Mouse (Mus musculus): Measurements from ENCODE around the gene Map7. TPM values are rescaled to one million over a fixed set of nuclear protein-coding genes. Genes with fewer than 3 reads are reported as not detected.

Gene Map7
- total RNA-seq, 2 experiments from 2014 or later: 0.84 to 4.8 TPM

DNA sequence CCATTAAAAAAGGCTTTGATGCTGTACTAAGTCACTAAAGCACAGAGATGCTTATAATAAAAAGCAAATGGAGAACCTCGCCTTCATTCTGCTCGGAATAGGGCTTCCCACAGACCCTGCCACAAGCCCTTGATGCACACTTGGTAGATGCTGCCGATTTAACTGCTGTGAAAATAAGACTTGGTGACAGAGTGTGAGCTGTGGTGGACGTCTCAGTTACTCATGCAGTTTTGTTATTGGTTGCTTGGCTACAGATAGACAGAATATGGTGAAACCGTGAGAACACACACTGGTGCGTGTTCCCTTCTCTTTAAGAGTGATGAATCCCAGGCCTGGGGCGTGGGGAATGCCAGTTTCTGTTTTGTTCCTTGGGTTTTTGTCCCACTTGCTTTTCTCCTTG, 120.7 kb downstream of the Map7 start:
- no peak for ATAC-seq (replicated peaks; ENCODE audit: low FRiP score, poor library complexity, severe bottlenecking)

DNA sequence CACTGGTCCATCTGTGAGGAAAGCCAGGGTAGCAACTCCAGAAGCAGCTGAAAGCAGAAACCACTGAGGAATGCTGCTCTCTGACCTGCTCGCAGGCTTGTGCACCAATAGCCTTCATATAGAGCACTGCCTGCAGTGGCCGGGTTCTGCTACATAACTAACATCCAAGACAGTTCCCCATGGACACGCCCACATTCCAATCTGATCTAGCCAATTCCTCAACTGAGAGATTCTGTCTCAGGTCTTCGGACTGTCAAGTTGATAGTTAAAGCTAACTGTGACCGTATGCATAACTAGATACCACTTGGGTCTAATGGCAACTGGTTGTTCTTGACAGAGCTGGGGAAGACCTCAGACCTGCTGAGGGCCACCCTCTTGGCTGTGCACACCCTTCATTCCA, 124.1 kb downstream of the Map7 start:
- ATAC-seq (replicated peaks; ENCODE audit: low FRiP score, poor library complexity, severe bottlenecking): no peak

DNA sequence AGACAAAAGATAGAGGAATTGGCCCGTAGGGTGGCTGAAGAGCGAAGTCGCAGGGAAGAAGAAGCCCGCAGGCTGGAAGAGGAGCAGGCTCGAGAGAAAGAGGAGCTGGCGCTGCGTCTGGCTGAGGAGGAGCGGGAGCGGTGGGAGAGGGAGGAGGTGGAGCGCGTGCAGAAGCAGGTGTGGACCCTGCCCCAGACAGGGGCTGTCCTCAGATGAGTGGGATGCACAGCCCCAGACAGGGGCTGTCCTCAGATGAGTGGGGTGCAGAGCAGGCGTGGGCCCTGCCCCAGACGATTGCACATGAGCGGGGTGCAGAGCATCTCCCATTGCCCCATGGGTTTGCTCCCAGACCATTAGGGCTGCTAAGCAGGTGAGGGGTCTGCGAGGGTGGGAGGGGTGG, 125.0 kb downstream of the Map7 start:
- ATAC-seq (replicated peaks; ENCODE audit: low FRiP score, poor library complexity, severe bottlenecking): no peak

- 0 out of 2 replicates have a peak, but pooled peaks have one; percentile 51 for ATAC-seq (replicated peaks; ENCODE audit: low FRiP score, poor library complexity, severe bottlenecking)
These were observed 125.8 kb downstream of the Map7 start for GRCm38 (mm10) chr10:20274022-20274421.

GRCm38 (mm10) chr10:20281456-20281855, 133.2 kb downstream of the Map7 start:
- no peak for ATAC-seq (replicated peaks; ENCODE audit: low FRiP score, poor library complexity, severe bottlenecking)

GRCm38 (mm10) chr10:20285289-20285975, 137.2 kb downstream of the Map7 start:
- no peak for ATAC-seq (replicated peaks; ENCODE audit: low FRiP score, poor library complexity, severe bottlenecking)

DNA sequence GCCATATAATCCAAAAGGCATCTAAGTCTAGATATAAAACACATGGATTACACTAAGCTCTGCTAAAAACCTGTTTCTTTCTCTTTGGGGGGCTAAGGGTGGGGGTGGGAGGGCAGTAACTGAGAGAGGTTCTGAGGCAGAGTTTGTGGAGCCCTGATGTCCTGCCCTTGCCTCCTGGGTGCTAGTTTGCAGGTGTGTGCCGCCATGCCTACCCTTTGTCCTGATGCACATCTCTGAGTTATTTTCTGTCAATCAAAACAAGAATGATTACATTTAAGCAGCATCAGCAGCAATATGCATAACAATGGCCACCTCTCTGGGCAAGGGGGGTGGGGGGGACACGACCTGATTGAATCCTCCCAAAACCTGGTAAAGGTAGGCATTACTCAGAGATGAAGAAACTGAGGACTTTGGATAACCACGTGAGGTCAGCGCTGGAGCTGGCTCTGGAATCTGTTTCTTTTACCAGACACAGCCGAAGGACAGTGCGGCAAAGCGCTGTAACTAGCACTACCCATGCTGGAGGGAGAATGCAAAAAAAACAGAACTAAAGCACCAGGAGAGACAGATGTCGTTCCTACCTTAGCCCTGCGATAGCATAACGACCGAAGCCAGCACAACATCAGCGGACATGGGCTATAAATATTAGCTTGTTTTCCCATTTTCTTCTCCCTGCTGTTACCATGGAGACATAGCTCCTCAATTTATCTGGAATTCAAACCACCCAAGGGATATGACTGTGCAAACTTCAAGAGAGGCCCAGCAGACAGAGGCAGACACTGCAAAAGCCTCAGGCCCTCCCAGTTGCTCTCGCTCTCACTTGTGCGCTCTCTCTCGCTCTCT, 137.9 kb downstream of the Map7 start:
- no peak for ATAC-seq (replicated peaks; ENCODE audit: low FRiP score, poor library complexity, severe bottlenecking)

DNA sequence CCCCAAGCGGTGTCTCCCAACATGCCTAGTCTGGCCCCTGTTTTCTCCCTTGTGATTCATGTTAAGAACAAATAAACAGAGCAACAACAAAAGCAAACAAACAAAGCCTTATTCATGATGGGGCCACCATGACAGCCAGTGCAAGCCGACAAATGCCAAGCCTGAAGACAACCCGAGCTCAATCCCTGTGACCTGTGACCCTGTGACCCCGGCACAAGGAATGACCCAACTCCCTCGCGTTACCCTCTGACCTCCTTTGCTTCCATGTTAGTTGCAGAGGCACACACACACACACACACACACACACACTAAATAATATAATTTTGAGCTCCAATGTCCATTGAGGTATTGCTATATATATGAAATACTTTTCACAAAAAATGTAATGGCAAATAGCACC, 139.1 kb downstream of the Map7 start:
- ATAC-seq (replicated peaks; ENCODE audit: low FRiP score, poor library complexity, severe bottlenecking): no peak

DNA sequence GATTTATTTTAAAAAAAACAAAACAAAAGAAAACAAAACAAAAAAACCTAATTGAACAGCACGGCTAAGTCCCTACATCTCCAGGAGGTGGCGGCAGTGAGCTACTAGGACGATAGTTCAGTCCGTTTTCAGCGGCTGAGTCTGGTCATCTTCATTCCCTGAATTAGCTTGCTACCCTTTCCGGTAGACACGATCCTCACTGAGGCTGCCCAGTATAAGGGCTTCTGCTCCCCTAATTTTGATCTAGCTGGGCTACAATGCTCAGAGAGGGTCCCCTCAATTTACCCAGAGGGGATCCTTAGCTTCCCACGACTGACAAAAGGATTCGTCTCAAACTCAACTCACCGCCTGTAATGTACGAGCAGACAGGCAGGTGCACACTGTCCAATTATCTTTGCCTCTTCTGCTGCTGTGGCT, 142.2 kb downstream of the Map7 start:
- peak; percentile 83 for ATAC-seq (replicated peaks; ENCODE audit: low FRiP score, poor library complexity, severe bottlenecking)

DNA sequence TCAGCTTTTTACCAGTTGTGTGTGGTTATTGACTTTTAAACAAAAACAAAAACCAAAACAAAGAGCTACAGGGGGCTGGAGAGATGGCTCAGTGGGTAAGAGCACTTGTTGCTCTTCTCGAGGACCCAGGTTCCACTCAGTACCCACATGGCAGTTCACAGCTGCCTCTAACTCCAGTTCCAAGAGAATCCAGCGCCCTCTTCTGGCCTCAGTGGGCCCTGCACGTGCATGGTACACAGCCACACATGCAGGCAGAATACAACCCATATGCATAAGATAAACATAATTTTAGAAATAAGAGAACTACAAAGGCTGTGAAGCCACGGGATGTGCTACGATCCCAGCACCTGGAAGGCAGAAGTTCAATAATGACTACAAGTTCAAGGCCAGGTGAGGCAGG, 147.7 kb downstream of the Map7 start:
- ATAC-seq (replicated peaks; ENCODE audit: low FRiP score, poor library complexity, severe bottlenecking): no peak

DNA sequence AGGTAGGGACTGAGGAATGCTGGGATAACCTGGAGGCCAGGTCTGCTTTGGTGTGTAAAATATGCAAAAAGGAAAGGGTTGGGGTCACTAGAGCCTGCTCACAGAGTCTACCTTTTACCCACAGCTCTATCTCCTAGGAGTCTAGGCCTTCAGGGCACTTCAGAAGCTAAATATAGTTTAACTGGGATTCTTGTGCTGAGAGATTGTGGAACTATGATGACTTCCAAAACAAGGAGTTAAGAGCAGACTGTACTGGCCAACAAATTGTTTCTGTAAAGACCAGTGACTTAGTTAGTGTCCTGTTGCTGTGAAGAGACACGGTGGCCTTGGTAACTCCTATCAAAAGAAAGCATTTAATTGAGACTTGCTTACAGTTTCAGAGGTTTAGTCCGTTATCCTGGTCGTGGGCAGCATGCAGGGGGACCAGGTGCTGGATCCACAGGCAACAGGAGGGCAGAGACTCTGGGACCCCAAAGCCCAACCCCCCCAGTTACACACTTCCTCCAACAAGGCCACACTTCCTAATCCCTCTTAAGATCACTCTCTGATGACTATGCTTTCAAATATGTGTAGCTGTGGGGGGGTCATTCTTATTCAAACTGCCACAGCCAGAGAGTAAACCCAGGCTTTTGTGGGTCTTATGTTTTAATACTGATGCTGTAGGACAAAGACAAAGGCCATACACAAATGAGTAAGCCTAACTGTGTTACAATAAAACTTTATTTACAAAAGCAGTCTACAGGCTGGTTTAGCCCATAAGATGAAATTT, 150.1 kb downstream of the Map7 start:
- ATAC-seq (replicated peaks; ENCODE audit: low FRiP score, poor library complexity, severe bottlenecking): no peak

GRCm38 (mm10) chr10:20299114-20299513, 150.8 kb downstream of the Map7 start:
- no peak for ATAC-seq (replicated peaks; ENCODE audit: low FRiP score, poor library complexity, severe bottlenecking)

DNA sequence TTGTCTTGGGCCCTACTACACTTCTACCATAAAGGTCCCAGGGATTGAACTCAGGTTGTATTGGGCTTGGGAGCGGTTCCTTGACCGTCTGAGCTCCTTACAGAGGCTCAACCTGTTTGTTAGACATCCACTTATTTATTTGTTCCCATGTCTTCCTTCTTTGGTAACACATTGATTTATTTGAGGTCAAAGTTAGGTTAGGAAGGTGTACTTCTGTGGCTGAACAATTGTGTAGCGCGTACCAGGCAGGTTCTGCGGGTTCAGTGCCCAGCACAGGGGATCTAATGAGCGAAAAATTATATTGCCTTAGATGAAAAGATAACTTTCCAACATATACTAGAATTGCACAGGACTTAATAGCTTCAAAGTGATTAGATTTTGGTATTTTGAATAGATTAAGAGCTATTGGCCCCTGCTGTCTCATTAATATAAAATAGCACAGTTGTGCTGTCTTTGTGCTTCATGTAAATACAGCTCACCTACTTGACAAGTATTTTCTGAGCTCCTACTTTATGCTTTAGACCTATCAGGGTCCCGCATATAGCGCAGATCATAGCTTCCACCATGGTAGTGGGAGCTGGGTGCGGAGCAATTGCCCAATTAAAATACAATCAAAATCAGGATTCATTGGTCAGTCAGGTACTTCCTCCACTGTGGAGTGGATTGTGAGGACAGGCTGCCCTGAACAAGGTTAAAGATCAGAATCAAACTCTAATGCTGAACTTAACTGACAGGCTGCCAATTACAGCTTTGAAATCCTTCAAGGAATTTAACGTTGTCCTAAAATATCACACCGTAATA, 162.9 kb downstream of the Map7 start:
- no peak for ATAC-seq (replicated peaks; ENCODE audit: low FRiP score, poor library complexity, severe bottlenecking)

- ATAC-seq (replicated peaks; ENCODE audit: low FRiP score, poor library complexity, severe bottlenecking): peak; percentile 89
These were observed 163.9 kb downstream of the Map7 start, which contains the start of gene Bclaf1 for GRCm38 (mm10) chr10:20311918-20312735. Bclaf1 (plus strand) TSS chr10:20312469.

DNA sequence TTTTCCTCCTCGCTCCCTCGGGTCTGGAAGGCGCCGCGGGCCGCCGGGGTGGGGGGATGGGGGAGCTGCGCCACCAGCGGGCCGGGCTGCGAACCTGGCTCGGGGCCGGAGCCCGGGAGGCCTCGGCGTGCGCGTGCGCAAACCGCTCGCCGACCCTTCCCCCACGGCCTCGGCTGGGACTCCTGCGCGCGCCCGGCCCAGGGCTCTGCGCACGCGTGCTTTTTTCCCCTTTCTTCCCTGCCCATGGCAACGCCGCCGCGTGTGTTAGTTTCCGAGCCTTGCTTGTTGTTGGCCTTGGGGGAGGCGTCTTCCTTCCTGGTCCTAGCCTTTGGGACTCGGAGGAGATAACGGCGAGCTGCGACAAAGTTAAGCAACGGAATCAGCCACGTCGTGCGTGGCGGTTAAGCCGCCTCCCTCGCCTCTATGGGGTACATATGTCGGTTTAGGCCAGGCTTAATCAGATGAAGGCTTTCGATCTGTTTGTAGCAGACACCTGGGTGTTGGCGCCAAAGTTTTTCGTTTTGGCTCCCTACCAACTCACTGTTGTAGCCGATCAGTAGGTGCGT, 164.5 kb downstream of the Map7 start:
- ATAC-seq (replicated peaks; ENCODE audit: low FRiP score, poor library complexity, severe bottlenecking): peak; percentile 56

DNA sequence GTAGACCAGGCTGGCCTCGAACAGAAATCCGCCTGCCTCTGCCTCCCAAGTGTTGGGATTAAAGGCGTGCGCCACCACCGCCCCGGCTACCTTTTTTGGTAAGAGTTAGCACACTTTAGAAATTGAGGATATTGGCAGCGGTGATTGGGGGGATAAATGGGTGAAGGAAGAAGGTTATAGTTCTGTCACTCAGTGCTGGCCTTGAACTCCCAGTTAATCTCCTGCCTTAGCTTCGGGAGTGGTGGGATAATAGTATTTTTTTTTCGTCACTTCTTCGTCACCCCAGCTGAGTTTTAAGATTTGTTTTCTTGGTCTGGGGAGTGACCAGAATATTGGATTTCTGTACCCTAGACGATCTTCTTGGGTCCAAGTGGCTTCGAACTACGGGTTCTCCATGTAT, 165.2 kb downstream of the Map7 start:
- no peak for ATAC-seq (replicated peaks; ENCODE audit: low FRiP score, poor library complexity, severe bottlenecking)

DNA sequence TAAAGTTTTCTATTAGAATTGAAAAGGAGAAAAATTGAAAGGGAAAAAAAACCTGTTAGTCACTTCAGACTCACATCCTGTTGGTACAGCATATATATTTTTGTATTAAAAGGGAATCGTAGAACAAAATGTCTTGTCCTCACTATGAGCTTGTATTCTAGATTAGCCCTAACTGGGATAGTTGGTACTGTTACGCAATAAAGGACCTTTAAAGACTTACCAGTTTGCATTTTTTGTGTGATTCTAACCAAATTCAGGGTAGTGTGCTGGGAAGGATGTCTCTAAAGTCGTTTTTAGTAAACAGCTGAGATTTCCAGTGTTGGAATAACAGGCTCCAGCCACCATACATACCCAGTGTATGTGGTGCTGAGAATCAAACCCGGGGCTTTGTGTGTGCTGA, 165.7 kb downstream of the Map7 start:
- no peak for ATAC-seq (replicated peaks; ENCODE audit: low FRiP score, poor library complexity, severe bottlenecking)

DNA sequence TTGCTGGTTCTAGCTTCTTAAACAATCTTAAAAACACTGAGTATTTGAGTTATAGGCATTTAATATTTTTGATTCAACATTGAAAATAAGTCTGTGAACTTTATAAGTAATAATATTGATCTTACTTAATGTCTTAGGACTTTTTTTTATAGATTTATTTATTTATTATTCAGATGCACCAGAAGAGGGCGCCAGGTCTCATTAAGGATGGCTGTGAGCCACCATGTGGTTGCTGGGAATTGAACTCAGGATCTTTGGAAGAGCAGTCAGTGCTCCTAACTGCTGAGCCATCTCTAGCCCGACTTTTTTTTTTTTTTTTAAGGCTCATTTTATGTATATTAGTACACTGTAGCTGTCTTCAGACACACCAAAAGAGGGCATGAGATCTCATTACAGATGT, 166.5 kb downstream of the Map7 start:
- ATAC-seq (replicated peaks; ENCODE audit: low FRiP score, poor library complexity, severe bottlenecking): no peak

GRCm38 (mm10) chr10:20317466-20317865, 169.2 kb downstream of the Map7 start:
- no peak for ATAC-seq (replicated peaks; ENCODE audit: low FRiP score, poor library complexity, severe bottlenecking)

All from erythroid progenitor cell, adult 5-6 weeks (primary cell).